Mouse (Mus musculus): Measurements from ENCODE around the gene Arpc5. TPM values are rescaled to one million over a fixed set of nuclear protein-coding genes. Genes with fewer than 3 reads are reported as not detected.

The Arpc5 gene
- polyA plus RNA-seq, 1 experiment from 2014 or later: 372 TPM

DNA sequence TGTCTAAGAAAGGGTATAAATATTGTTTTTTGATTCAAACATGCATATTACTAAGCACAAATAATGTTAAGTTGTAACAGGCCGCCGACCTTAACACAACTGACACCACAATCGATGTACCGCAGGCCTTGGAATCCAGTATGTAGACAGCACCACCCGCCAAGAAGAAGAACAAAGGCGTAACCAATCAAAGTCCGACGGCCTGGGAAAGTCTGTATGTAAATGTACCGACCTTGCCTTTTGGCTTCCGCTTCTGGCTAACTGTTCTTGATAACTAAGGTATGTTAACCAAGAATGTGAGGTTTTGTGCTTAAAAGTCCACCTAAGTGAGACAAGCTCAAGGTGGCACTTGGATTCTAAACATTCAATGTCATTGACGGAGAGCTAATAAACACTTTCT lies 27.0 kb upstream of the Arpc5 start:
- WGBS: 88% methylated on average over 11 of the region's 11 CpGs
- no peak overlapping the region for H3K4me3 ChIP-seq (ENCODE audit: low read length)

DNA sequence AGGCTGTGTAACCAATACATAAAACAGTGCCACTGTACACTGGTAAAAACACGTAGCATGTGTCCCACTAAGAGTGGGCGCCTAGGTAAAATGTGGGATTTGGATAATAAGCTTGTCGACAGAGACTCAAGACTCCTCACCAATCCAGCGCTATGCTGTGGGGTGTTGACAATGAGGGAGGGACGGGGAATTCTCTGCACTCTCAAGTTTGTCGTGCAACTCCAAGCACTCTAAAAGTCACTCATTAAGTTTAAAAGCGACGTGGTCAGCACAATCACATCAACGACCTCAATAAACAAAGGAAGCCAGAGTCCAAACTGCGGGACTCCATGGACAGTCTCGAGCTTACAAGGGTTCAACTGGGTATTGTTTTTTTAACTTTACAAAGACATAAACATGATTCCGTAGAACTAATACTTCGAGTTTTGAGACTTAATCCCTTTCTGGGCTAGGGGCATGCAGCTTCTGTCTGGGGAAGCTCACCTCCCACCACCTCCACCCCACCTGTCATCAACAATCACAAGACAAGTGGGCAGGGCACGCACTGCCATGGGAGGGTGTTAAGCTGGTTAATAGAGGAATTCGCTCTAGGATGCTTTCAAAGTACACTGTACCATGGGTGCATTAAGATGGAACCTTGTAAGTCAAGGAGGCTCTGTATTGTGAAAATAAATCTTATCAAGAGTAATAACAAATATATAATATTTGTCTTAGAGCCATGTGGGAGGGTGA lies 23.1 kb upstream of the Arpc5 start:
- Histone ChIP-seq H3K4me1 (ENCODE audit: control insufficient read depth, insufficient read depth, low read length) (peaks cover 3% of the 10 kb centered on the region; the same call in 1 of the 2 replicates), H3K4me2 (ENCODE audit: low read depth, low read length) (peak overlapping the region; percentile 5; the same call in 1 of the 2 replicates), H3K27ac (ENCODE audit: low read length) (no peak overlapping the region), H3K27me3 (replicated peaks; ENCODE audit: control insufficient read depth, insufficient read depth, low read length) (no peaks in the 10 kb centered on the region), H3K9ac (ENCODE audit: low read depth, low read length) (no peak overlapping the region), H3K4me3 (ENCODE audit: low read length) (no peak overlapping the region), H3K36me3 (ENCODE audit: control insufficient read depth, insufficient read depth, low read length) (no peaks in the 10 kb centered on the region), H3K9me3 (ENCODE audit: control insufficient read depth, low read length) (no peaks in the 10 kb centered on the region)
- 53% methylated on average over 15 of the region's 15 CpGs for WGBS
- ATAC-seq: no peak

More for the DNA sequence above, 27.0 kb upstream of the Arpc5 start:
- Histone ChIP-seq H3K9me3 (ENCODE audit: control insufficient read depth, low read length) (no peaks in the 10 kb centered on the region), H3K4me1 (ENCODE audit: control insufficient read depth, insufficient read depth, low read length) (peaks cover 3% of the 10 kb centered on the region; the same call in 1 of the 2 replicates), H3K27ac (ENCODE audit: low read length) (no peak overlapping the region), H3K27me3 (replicated peaks; ENCODE audit: control insufficient read depth, insufficient read depth, low read length) (no peaks in the 10 kb centered on the region), H3K9ac (ENCODE audit: low read depth, low read length) (no peak overlapping the region), H3K36me3 (ENCODE audit: control insufficient read depth, insufficient read depth, low read length) (no peaks in the 10 kb centered on the region), H3K4me2 (ENCODE audit: low read depth, low read length) (no peak overlapping the region)
- no peak for ATAC-seq

DNA sequence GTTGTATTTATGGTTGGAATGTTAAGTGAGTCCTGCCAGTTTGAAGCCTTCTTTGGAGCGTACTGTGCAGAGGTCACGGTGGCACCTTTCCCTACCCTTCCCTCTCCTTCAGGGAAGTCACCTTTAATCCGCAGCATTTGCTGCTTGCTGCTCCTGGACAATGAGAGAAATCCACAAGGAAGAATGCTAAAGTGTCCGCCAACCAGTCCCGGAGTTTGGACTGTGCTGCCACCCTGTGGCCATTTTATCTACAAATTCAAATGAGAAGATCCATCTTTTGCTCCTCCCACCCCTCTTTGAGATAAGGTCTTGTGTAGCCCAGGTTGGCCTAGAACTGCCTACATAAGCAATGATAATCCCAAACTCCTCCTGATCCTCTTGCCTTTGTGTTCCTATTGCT lies 19.9 kb upstream of the Arpc5 start:
- Histone ChIP-seq H3K27ac (ENCODE audit: low read length) (no peak overlapping the region), H3K27me3 (replicated peaks; ENCODE audit: control insufficient read depth, insufficient read depth, low read length) (no peaks in the 10 kb centered on the region), H3K4me2 (ENCODE audit: low read depth, low read length) (no peak overlapping the region), H3K4me1 (ENCODE audit: control insufficient read depth, insufficient read depth, low read length) (peaks cover 10% of the 10 kb centered on the region; the same call in 1 of the 2 replicates), H3K36me3 (ENCODE audit: control insufficient read depth, insufficient read depth, low read length) (no peaks in the 10 kb centered on the region), H3K4me3 (ENCODE audit: low read length) (no peak overlapping the region), H3K9ac (ENCODE audit: low read depth, low read length) (no peak overlapping the region), H3K9me3 (ENCODE audit: control insufficient read depth, low read length) (no peaks in the 10 kb centered on the region)
- 6% methylated on average over 5 of the region's 5 CpGs for WGBS
- ATAC-seq: peak; percentile 58; the same call in 1 of the 2 replicates

DNA sequence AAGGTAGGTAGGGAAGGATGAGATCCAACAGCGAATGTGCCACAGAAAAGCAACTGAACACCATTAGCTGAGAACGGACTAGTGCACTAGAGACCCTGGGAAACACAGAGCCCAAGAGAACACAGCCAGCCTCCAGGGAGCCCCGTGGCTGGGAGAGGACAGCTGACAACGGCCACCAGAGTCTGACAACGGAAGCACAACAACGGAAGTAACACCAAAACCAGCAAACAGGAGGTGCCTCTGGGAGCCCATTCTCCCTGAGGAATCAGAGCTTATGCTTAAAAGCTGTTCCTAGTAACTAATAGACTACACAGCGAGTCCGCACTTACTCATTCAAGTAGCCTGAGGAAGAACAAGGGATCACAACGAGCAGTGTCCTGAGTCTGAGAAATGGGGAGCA lies 17.1 kb upstream of the Arpc5 start:
- H3K9me3 ChIP-seq (ENCODE audit: control insufficient read depth, low read length): no peaks in the 10 kb centered on the region
- no peaks in the 10 kb centered on the region for H3K36me3 ChIP-seq (ENCODE audit: control insufficient read depth, insufficient read depth, low read length)
- ATAC-seq: no peak
- WGBS: 75% methylated on average over 9 of the region's 9 CpGs
- peaks cover 6% of the 10 kb centered on the region; the same call in 1 of the 2 replicates for H3K4me1 ChIP-seq (ENCODE audit: control insufficient read depth, insufficient read depth, low read length)
- H3K4me2 ChIP-seq (ENCODE audit: low read depth, low read length): no peak overlapping the region
- no peaks in the 10 kb centered on the region for H3K27me3 ChIP-seq (replicated peaks; ENCODE audit: control insufficient read depth, insufficient read depth, low read length)
- no peak overlapping the region for H3K9ac ChIP-seq (ENCODE audit: low read depth, low read length)
- H3K27ac ChIP-seq (ENCODE audit: low read length): no peak overlapping the region
- H3K4me3 ChIP-seq (ENCODE audit: low read length): no peak overlapping the region

DNA sequence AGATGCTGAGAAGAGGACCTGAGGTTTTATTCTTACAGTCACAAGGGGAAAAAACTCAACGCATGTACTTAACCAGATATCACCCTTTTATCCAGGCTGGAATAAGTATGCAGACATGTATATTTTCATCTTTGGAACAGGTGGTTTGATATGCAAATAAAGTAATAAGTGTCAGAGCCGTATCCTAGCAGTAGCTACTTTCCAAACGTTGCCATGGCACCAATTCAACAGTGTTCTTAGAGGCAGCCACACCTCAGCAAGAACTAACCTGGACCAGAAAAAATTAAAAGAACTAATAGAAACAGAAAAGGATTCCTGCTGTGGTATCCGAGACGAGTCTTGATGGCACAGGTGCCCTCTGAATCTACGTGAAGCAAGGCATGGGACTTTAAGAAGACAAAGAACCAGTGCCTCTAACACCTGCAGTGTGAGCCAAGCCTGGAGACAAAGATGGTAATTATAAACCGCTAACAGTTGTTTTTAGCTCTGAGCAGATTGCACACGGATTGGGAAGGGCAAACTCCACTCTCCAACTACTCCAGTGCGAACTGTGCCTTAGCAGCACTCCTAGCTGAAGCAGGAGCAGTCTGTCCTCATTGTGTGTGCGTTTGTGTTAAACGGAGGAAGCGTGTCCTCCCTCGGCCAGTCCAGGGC lies 15.9 kb upstream of the Arpc5 start, which contains the start of gene Apobec4:
Gene Apobec4, plus strand, starts transcription at position 240 of the 654 bp plus-strand sequence.
- H3K4me3 ChIP-seq (ENCODE audit: low read length): no peak within 1 kb of the TSS
- no peak within 1 kb of the TSS for H3K9ac ChIP-seq (ENCODE audit: low read depth, low read length)
- H3K9me3 ChIP-seq (ENCODE audit: control insufficient read depth, low read length): no peaks in the 10 kb centered on the region
- H3K27ac ChIP-seq (ENCODE audit: low read length): no peak within 1 kb of the TSS
- H3K4me2 ChIP-seq (ENCODE audit: low read depth, low read length): no peak within 1 kb of the TSS
- no peaks in the 10 kb centered on the region for H3K27me3 ChIP-seq (replicated peaks; ENCODE audit: control insufficient read depth, insufficient read depth, low read length)
- 62% methylated on average over 13 of the region's 13 CpGs for WGBS
- H3K36me3 ChIP-seq (ENCODE audit: control insufficient read depth, insufficient read depth, low read length): no peaks in the 10 kb centered on the region
- 0 out of 2 replicates have a peak, but pooled peaks have one; percentile 36 for ATAC-seq
- peaks cover 6% of the 10 kb centered on the region; the same call in 1 of the 2 replicates for H3K4me1 ChIP-seq (ENCODE audit: control insufficient read depth, insufficient read depth, low read length)

DNA sequence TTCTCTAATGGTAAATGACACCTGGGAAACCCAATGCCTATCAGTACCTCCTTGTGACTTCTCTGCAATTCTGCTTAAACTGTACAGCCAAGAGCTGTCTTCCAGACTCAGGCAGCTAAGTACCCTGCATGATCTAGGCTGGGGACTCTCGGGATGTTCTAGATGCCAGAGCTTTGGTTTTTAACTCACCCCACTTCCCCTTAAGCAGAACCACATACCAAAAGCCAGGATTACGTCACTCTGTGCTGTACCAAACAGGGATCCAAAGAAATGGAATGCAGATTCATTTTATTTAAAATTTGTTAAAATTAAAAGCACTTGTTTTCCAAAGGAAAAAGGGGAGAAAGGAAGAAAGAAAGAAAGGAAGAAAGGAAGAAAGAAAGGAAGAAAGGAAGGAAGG lies 4.6 kb upstream of the Arpc5 start:
- no peak overlapping the region for H3K4me3 ChIP-seq (ENCODE audit: low read length)
- WGBS: 76% methylated on average over 2 of the region's 2 CpGs

DNA sequence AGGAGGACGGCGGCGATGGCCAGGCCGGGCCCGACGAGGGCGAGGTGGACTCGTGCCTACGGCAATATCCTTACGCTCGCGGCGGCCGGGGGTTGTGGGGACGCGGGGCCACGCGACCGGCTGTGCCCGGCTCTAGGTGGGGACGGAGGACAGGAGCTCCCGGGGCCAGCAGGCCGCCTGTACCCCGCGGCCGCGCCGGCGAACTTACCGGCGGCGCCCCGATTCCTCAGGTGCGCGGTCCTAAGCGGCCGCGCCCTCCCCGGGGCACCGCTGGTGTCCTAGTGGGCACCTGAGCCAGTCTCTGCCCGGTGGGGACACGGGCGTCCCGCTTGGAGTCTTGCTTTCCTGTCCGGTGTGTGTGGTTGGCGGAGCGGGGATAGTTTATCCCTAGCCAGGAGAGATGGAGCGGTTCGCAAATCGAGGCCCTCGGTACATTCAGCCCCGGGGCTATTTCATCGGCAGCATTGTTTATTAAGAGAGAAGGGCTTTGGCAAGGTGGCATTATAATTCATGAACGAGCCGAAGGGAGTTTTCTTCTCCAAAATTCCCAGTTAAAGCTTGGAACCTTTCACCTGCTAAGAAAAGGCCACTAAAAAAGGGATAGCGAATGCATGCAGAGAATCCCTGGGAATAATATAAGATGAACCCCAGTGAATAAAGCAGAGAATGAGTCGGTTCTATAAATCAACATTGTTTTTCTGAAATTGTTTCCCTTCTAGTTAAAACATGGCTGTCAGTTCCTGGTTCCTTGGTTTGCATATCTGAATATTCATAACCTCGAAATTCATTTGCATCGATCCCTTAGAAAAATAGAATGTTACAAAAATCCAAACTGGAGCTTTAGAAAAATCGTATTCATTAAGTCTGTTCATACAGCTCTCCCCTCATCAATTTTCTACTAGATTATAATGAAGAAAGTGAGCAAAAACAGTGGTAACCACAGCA lies 734 bp downstream of the Arpc5 start:
- ATAC-seq: peak; percentile 69
- H3K4me3 ChIP-seq (ENCODE audit: low read length): peak overlapping the region; percentile 98
- H3K27me3 ChIP-seq (replicated peaks; ENCODE audit: control insufficient read depth, insufficient read depth, low read length): 0 out of 2 replicates have a peak, but pooled peaks cover 2% of the 10 kb centered on the region
- peak overlapping the region; percentile 59 for H3K4me2 ChIP-seq (ENCODE audit: low read depth, low read length)
- no peaks in the 10 kb centered on the region for H3K9me3 ChIP-seq (ENCODE audit: control insufficient read depth, low read length)
- H3K27ac ChIP-seq (ENCODE audit: low read length): peak overlapping the region; percentile 92
- peaks cover 3% of the 10 kb centered on the region for H3K36me3 ChIP-seq (ENCODE audit: control insufficient read depth, insufficient read depth, low read length)
- H3K4me1 ChIP-seq (ENCODE audit: control insufficient read depth, insufficient read depth, low read length): peaks cover 4% of the 10 kb centered on the region; the same call in 1 of the 2 replicates
- under 1% methylated on average over 55 of the region's 60 CpGs for WGBS
- peak overlapping the region; percentile 98 for H3K9ac ChIP-seq (ENCODE audit: low read depth, low read length)

More for the DNA sequence above, 4.6 kb upstream of the Arpc5 start:
- Histone ChIP-seq H3K4me2 (ENCODE audit: low read depth, low read length) (no peak overlapping the region), H3K9ac (ENCODE audit: low read depth, low read length) (no peak overlapping the region), H3K9me3 (ENCODE audit: control insufficient read depth, low read length) (no peaks in the 10 kb centered on the region), H3K27me3 (replicated peaks; ENCODE audit: control insufficient read depth, insufficient read depth, low read length) (0 out of 2 replicates have a peak, but pooled peaks cover 2% of the 10 kb centered on the region), H3K36me3 (ENCODE audit: control insufficient read depth, insufficient read depth, low read length) (no peaks in the 10 kb centered on the region), H3K4me1 (ENCODE audit: control insufficient read depth, insufficient read depth, low read length) (no peaks in the 10 kb centered on the region), H3K27ac (ENCODE audit: low read length) (no peak overlapping the region)
- no peak for ATAC-seq

DNA sequence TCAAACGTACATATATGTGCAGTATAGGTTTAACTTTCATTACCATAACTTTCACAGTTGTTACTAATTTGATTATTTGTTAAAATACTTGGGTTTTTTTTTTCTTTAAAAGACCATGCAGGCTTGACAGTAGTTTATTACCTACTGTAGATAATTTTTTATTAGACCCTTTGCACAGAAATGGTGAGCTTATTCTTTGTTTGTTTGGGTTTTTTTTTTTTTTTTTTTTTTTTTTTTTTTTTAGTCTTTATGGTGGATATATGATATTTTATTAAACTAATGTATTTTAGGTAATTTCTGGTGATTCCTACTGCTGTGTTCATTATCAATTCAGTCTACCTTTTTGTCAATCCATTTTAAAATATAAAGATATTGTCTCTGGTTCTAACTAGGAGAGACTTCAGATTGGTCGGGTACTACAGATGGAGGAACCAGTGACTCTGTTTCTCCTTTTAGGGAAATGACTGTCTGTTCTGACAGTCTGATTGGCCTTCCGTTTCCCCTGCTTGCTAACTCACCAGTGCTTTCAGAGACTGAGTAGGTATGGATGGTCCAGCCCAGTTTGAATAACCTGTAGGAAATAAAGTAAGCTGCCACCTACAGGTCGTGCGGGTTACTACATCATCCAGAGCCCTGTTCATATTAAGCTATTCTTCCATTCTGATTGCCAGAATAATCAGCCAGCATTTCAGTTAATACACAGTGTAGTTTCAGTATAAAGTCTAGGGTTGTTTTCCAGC lies 1.6 kb downstream of the Arpc5 start:
- Histone ChIP-seq H3K4me3 (ENCODE audit: low read length) (peak overlapping the region; percentile 29), H3K27ac (ENCODE audit: low read length) (no peak overlapping the region), H3K9me3 (ENCODE audit: control insufficient read depth, low read length) (no peaks in the 10 kb centered on the region), H3K27me3 (replicated peaks; ENCODE audit: control insufficient read depth, insufficient read depth, low read length) (0 out of 2 replicates have a peak, but pooled peaks cover 2% of the 10 kb centered on the region), H3K4me1 (ENCODE audit: control insufficient read depth, insufficient read depth, low read length) (peaks cover 4% of the 10 kb centered on the region; the same call in 1 of the 2 replicates), H3K4me2 (ENCODE audit: low read depth, low read length) (peak overlapping the region; percentile 47), H3K9ac (ENCODE audit: low read depth, low read length) (no peak overlapping the region), H3K36me3 (ENCODE audit: control insufficient read depth, insufficient read depth, low read length) (peaks cover 3% of the 10 kb centered on the region)
- 6% methylated on average over 5 of the region's 5 CpGs for WGBS
- peak; percentile 27 for ATAC-seq

Measured in intestine, embryonic 16.5 days (tissue).